Mouse (Mus musculus): ENCODE data around the gene Faim2. TPM values are rescaled to one million over a fixed set of nuclear protein-coding genes. Genes with fewer than 3 reads are reported as not detected.

Faim2 gene
- under 1 TPM; 0.13 to 0.20 TPM for total RNA-seq (2021)
- long read RNA-seq, experiment 1, full-length matches to known transcripts = 2 of 2 reads
- long read RNA-seq, experiment 1, partial matches to known transcripts = 0 of 2 reads
- long read RNA-seq, experiment 1, other reads (novel, unspliced or antisense) = 0 of 2 reads
- long read RNA-seq, experiment 2, full-length matches to known transcripts = 2 of 2 reads
- long read RNA-seq, experiment 2, partial matches to known transcripts = 0 of 2 reads
- long read RNA-seq, experiment 2, other reads (novel, unspliced or antisense) = 0 of 2 reads

GRCm38 (mm10) chr15:99527629-99528353, at the start of gene Faim2:
TSS of gene Faim2 (minus strand) at chr15:99528165.
- no peak for DNase-seq

DNA sequence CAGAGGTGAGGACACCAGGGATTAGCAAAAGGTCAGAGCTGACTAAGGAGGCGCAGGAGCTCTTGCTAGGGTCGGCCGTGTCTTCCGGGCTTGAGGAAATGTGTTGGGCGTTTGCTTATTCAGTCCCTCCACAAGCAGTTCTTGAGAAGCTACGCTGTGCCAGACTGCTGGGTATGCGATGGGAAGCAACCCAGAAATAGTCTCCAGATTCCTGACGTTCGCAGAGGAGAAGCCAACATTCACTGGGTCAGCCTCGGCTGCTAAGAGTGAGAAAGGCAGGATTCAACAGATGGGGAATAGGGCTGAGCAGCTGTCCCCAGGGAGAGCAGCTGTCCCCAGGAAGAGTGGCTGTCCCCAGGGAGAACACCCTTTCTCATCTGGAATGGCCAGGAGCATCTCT, 41.2 kb upstream of the Faim2 start:
- DNase-seq = no peak

DNA sequence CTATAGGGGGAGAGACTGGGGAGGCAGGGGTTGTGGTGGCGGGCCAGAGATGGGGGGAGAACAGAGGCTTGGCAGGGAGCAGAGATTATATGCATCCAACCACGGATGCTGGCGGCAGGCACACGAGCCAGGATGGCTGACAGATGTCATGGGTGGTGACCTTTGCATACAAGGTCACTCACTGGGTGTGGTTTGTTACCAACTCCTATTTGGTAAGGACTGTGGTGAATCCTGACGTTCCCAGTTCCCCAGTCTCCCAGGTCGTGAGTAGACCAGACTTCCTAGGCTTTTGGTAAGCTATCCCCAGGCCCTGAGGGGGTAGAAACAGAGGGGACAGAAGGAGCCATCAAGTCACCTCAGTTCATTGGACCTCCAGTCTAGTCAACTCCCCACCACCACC, 40.7 kb upstream of the Faim2 start:
- DNase-seq = no peak

DNA sequence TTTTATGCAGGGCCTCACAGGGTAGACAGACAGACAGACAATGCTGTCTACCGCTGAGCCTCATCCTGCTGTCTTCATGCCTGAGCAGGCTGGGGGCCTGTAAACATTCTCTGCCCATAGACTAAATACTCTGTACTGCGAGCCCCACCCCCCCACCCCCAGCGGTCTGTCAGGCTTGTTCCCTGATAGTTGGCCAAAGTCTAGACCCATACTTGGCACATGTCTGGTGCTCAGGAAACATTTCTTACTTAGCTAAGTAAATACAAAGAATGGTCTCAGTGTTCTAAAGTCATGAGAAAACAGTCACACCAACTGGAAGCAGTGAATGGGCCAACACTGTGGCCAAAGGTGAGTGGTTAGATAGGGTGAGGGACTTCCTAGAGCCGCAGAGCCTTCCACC, 39.4 kb upstream of the Faim2 start:
- no peak for DNase-seq

- DNase-seq = no peak
These were observed 32.3 kb upstream of the Faim2 start for GRCm38 (mm10) chr15:99560246-99560645.

GRCm38 (mm10) chr15:99558947-99559346, 31.0 kb upstream of the Faim2 start:
- no peak for DNase-seq

DNA sequence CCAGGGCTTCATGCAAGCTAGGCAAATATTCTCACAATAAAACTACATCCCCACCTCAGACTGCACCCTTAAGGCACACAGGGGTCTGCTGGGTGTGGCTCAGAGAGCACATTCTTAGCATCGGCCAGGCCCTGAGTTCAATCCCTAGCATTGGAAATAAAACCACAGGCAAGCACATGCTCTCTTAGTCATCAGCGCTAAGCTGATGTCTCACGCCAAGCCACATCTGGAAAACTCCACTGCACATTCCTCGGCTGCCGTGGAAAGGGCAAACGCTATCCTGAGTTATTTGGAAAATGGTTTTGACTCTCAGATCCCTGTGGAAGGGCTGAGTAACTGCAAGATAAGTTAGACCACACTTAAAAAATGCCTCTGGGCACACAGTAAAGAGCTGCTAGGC, 25.8 kb upstream of the Faim2 start:
- no peak for DNase-seq

GRCm38 (mm10) chr15:99549901-99550300, 21.9 kb upstream of the Faim2 start:
- DNase-seq = no peak

DNA sequence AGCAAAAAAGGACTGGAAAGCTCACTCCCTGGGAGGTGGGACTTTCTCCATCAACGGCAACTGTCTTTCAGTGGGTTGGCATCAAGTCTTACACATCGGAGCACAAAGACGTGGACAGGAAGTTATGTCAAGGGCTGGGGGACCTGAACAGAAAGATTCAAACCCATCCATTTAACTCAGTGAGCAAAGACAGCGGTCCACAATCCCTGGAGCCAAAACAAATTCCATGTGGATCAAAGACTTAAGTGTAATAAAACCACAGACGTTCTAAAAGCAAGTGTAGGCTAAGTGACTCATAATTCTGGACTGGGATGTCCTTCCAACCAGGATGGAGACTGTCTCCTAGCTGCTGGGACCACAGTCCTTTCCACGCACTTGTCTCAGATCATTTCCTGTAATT, 19.8 kb upstream of the Faim2 start:
- DNase-seq = no peak

DNA sequence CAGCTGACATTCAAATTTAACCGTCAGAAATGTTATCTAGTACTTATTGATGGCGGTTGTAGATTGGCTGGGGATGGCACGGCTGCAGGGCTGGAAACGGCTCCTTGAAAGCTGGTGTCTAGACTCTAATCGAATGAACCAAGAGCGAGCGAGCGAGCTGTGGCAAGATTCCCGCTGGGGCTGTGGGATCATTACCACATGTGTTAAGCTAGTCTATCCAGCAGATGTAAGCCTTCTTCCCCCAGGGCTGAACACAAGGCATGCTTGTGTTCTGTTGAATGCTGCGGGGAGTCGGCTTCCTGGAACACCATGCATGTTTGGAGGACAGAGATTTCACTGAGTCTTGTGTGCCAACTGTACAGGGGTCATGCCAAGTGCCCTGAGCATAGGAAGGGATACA, 18.6 kb upstream of the Faim2 start:
- DNase-seq = no peak

- DNase-seq = no peak
These were observed 16.1 kb upstream of the Faim2 start for GRCm38 (mm10) chr15:99544047-99544446.

- DNase-seq = no peak
These were observed 11.9 kb upstream of the Faim2 start for GRCm38 (mm10) chr15:99539891-99540290.

DNA sequence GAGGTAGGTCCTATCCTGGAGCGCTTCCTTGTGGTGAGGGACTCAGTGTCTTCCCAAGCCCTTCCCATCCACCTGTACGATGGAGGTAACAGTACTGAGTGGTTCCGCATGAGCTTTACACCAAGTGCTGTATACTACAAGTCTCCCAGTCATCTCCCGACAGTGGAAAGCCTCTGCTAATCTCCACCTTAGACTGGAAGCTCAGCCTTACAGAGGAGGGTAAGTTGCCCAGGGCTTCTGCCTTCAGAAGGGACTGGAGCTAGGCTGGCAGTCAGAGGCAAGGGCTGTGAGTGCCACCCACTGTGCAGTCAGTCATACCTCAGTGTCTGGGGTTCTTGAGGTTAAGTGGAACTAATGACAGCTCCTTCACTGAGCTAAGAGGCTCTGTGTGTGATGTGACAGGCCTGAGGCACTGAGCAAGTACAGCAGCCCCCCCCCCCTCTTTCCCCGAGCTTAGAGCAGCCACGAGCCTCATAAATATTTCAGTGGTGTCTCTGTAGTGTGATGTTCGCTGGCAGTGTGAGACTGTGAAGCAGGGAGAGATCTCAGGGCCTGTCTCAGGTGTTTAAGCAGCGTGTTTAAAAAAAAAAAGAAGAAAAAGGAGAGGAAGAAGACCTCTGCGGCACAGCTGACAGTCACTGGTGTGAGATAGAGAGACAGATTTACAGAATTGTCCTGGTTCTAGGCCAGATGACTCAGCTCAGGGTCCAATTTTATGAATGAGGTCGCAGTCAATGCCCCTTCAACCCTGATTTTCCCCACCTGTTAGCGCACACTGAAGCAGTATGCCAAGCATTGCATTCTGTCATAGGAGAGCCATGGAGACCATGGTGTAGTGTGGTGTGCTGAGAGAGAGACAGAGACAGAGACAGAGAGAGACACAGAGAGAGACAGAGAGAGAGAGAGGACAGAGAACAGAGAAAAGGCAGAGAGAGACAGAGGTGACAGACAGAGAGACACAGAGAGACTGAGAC, 9.2 kb upstream of the Faim2 start:
- no peak for DNase-seq

GRCm38 (mm10) chr15:99532023-99532422, 4.1 kb upstream of the Faim2 start:
- DNase-seq = no peak

DNA sequence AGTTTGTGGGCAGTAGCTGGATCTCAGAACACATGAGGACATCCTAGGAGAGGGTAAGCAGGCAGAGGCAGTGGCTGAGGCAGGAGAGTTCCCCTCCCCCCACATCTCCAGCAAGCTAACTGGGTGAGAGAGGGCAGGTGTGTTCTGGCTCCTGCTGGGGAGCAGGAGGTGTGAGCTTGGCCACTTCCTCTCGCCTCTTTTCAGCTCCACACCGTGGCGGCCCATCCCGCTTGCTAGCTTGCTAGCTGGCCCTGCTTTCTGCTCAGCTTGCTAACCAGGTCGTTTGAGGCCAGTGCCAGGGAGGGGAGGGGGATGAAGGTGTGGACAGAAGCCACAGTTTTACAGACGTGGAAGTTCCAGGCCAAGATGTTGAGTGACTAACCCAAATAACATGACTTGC, 3.2 kb upstream of the Faim2 start:
- no peak for DNase-seq

DNA sequence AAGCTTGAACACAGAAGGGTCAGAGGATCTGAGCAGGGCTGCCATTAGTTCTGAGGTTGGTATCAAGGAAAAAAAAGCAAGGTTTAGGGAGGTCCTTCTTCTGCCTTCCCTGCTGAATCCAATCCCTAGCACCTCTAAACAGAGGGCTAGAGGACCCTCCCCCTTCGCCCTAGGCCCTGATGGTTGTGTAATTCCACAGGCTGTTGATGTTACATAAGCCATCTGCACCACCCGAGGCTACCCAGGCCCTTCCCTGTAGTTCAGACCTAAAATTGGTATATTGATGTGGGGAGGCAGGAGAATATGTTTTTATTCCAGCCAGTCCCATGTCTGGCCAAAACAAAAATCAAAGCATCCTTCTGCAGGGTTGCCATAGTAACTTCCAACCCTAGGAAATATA, 1.3 kb downstream of the Faim2 start:
- DNase-seq = no peak

DNA sequence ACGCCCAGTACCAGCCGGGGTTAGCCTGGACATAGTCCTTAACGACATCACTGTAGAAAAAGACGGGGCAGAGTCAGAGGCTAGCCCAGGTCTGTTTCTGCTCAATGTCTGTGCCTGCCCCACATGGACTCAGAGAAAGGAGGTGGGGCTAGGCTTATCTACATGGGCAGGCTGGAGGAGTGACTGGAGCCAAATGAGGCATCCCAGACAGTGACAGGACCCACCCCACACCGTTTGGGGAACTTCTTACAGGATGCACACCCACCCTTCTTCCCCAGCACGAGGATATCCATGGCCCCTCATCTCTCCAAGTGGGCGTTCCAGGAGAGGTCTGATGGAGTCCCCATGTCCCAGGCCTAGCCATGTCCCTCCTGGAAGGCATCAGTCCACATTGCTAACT, 7.7 kb downstream of the Faim2 start:
- DNase-seq = no peak

GRCm38 (mm10) chr15:99519626-99520025, 8.3 kb downstream of the Faim2 start:
- DNase-seq = no peak

DNA sequence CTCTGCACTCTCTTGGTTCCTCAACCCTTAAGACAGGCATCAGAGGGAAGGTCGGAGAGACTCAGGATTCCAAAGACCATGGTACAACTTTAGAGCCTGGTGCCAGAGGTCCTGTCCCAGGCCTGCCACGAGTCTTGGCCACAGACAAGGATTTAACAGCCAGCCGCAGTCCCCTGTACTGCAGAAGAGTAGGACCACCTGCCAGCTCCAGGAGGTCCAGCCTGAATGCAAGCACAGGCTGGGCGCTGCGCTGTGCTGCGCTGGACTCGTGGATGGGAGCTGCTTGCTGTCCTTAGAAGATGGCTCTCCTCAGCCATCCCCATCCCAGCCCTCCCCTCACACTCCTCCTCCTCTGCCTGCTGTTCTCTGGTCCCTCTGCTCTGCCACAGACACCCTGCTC, 10.2 kb downstream of the Faim2 start:
- DNase-seq = no peak

DNA sequence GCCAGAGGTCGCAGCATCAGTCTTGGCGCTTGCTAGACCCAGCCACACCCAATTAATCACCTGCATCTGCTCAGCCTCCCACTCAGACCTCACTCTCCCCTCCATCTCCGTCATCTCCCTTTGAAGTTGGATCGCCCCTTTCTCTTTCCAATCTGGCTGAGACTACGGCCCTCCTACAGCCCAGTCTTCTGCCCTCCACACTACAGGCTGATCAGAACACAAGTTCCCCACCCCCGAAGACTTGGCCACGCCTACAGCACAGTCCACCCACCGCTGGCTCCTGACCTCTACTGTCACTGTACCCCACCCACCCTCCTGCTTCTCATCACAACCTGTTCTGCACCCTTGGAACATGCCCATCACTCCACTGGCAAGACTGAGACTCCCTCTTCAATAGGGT, 11.2 kb downstream of the Faim2 start:
- DNase-seq = no peak

DNA sequence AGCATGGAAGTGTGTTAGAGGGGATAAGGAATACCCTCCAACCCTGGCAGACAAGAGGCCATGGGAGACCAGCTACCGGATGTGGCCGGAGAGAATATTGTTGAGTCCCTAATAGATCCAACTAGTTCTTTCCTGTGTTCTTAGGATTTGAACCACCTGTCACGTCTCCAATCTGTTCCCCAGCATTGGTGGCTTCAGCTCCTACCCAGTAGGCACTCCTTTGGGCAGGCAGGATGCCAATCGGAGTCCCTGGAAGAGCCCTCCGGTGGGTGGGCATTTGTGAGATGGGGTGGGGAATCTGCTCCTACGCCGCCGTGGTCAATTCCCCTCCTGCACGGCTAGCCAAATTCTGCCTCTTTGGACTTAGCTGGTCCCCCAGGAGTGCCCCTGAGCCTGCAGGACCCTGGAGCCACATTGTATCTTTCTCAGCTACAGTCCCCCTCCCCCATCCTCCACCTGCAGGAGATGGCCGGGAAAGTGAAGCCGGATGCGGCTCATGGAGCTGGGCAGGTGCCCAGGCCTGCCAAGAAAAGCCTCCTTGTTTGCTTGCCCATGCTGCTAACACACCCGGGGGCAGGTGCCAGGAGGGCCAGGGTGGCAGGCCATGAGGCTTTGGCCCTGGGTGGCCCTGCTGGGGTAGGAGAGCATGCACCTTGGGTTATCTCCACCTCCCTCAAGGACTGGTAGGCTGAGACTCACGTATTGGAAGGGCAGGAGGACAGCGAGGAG, 16.0 kb downstream of the Faim2 start:
- DNase-seq = no peak

DNA sequence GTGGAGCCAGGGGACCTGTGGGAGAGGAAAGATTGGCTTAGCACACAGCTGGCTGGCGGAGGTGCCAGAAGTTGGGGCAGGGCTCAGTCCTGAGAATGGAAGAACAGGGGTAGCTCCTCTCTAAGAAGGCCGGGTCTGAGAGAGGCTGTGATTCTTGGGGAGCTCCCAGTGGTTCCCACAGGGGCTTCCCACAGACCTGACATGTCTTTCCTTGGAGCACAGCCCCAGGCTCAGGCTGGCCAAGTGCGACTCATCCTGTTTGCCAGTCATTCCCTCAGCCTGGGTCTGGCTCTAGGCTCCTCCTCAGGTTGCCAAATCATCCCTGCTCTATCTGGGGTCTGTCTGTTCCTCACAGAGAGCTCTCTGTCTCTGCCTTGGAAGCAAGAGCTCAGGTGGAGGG, 17.3 kb downstream of the Faim2 start:
- DNase-seq = no peak

All from gastrocnemius, postnatal 25 days (tissue).